Mouse (Mus musculus): ENCODE measurements at regions not wholly inside any gene's neighbourhood (a gene's known extent, or its start where the extent isn't known, plus 50 kb on each side); places are given as distances from the start of the nearest gene placed in this dataset.

DNA sequence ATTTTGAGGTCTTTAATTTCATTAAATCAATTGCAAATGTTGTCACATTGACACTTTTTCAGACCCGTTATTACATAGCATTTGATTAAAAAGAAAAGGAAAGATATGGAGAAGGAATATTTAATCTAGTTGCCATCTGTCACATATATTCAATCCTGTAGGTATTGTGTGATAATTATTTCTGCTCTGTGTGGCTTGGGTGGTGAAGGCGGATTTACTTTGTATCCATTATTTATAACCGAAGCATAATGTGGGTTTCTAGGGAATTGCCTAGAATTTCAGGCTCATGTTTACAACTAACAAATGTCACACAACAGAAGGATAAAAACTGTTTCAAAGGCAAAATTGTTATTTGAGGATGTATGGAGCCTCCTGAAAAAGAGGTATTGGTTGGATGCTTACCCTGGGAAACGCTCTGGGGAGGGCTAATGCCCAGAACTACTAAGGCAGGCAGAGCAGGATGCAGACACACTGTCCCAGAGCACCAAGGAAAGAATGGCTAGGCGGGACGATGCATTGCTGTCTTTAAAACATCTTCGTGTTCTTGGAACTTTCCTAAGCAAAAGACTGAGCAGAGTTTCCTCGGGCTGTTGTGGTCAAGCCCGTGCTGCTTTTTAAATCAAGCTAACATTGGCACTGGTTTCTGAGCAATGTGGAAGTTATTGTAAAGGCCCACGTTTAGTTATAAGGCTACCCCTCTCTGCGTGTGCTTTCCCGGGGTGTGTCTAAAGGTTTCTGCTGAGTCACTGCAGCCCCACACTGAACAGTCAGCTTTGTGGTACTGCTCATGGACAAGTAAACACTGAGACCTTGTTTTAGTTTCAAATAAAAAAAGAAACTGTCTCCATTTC is 105.8 kb upstream of the Sgk1 start:
- DNase-seq (ENCODE audit: low read depth in 2 of 2, low spot score in 2 of 2), result no peak

- no peak for DNase-seq (ENCODE audit: low read depth in 2 of 2, low spot score in 2 of 2)
Observed at GRCm38 (mm10) chr10:21776762-21777080, 105.3 kb upstream of the Sgk1 start.

DNA sequence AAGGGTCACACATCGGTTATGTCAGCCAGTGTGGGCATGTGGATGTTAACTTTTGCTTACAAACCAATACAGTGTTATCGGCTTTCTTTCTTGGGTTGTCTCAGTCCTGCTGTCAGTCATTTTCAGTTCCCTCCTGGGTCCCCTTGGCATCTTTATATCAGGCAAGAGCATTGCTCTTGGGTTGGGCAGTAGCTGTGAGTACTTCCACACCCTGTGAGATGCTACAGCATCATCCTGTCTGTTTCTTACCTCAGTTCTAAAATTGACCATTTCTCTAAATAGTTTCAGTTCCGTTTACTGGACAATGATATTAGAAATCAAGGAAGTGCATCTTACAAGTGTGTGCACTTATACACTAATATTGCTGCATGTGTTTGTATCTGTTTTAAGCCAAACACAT is 104.9 kb upstream of the Sgk1 start:
- DNase-seq (ENCODE audit: low read depth in 2 of 2, low spot score in 2 of 2), result no peak

GRCm38 (mm10) chr10:21783478-21783877 is 98.5 kb upstream of the Sgk1 start:
- DNase-seq (ENCODE audit: low read depth in 2 of 2, low spot score in 2 of 2), result no peak

GRCm38 (mm10) chr10:21785110-21785509 is 96.9 kb upstream of the Sgk1 start:
- DNase-seq (ENCODE audit: low read depth in 2 of 2, low spot score in 2 of 2), result no peak

GRCm38 (mm10) chr10:21785785-21786184 is 96.2 kb upstream of the Sgk1 start:
- DNase-seq (ENCODE audit: low read depth in 2 of 2, low spot score in 2 of 2), result no peak

- DNase-seq (ENCODE audit: low read depth in 2 of 2, low spot score in 2 of 2), result no peak
Observed at GRCm38 (mm10) chr10:21789847-21790530, 92.0 kb upstream of the Sgk1 start.

DNA sequence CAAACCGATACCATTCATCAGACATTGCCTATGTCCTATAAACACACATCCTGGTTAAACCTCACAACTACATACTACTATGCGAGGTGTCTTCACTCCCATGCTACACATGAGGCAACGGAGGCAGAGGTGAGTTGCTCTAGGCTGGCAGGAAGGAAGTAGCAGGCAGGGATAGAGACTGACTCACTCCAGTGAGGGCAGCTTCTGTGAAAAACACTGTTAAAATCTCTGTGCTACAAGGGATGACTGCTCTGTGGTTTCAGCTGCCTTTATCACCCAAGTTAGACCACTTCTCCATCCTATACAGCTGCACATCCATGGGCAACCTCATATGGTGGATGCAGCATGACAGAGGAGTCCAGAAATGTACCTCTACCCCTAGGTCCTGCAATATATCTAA is 91.0 kb upstream of the Sgk1 start:
- no peak for DNase-seq (ENCODE audit: low read depth in 2 of 2, low spot score in 2 of 2)

DNA sequence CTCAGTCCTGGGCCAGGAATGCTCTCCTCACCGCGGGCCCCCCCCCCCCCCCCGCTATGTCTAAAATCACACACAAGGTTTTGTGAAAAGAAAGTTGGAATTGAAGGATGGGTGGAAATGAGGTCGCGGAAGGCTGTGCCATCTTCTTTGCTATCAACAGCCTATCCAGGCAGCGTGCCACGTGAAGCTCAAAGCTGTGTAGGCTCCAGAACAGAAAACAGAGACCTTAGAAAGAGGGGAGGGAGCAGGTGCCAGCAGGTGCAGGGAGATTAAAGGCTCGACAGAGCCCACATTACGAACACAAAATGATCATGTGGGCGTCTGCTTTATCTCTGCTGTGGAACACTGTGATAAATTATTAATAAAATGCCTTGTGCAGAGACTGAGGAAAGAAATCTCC is 89.6 kb upstream of the Sgk1 start:
- DNase-seq (ENCODE audit: low read depth in 2 of 2, low spot score in 2 of 2), result no peak

- DNase-seq (ENCODE audit: low read depth in 2 of 2, low spot score in 2 of 2), result no peak
Observed at GRCm38 (mm10) chr10:21793641-21794040, 88.3 kb upstream of the Sgk1 start.

GRCm38 (mm10) chr10:21796386-21796785 is 85.6 kb upstream of the Sgk1 start:
- DNase-seq (ENCODE audit: low read depth in 2 of 2, low spot score in 2 of 2), result no peak

- no peak for DNase-seq (ENCODE audit: low read depth in 2 of 2, low spot score in 2 of 2)
Observed at GRCm38 (mm10) chr10:21798103-21798502, 83.9 kb upstream of the Sgk1 start.

GRCm38 (mm10) chr10:21801556-21801955 is 80.4 kb upstream of the Sgk1 start:
- no peak for DNase-seq (ENCODE audit: low read depth in 2 of 2, low spot score in 2 of 2)

- DNase-seq (ENCODE audit: low read depth in 2 of 2, low spot score in 2 of 2), result no peak
Observed at GRCm38 (mm10) chr10:21803184-21803583, 78.8 kb upstream of the Sgk1 start.

GRCm38 (mm10) chr10:21804761-21805160 is 77.2 kb upstream of the Sgk1 start:
- no peak for DNase-seq (ENCODE audit: low read depth in 2 of 2, low spot score in 2 of 2)

- DNase-seq (ENCODE audit: low read depth in 2 of 2, low spot score in 2 of 2), result no peak
Observed at GRCm38 (mm10) chr10:21805606-21806005, 76.4 kb upstream of the Sgk1 start.

GRCm38 (mm10) chr10:21806716-21807115 is 75.3 kb upstream of the Sgk1 start:
- no peak for DNase-seq (ENCODE audit: low read depth in 2 of 2, low spot score in 2 of 2)

DNA sequence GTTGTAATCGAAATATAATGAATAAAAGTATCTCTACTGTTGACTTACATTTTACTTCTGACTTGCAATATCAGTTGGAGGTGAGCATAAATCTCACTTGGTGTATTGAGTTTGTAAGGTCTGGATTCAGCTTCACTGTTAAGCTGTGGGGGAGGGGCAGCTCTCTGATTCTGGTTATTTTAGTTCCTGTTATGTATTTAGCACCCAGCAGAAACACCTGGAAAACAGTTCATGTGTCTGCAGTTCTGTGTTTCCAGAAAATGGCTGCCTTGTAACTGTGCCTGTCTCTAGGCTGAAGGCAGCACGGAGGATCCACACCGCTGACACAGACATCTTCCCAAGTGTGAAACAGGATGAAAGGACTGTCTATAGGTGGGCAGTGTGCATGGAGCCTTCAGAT is 62.3 kb upstream of the Sgk1 start:
- DNase-seq (ENCODE audit: low read depth in 2 of 2, low spot score in 2 of 2), result no peak

GRCm38 (mm10) chr10:21821421-21821820 is 60.6 kb upstream of the Sgk1 start:
- no peak for DNase-seq (ENCODE audit: low read depth in 2 of 2, low spot score in 2 of 2)

- no peak for DNase-seq (ENCODE audit: low read depth in 2 of 2, low spot score in 2 of 2)
Observed at GRCm38 (mm10) chr10:21824418-21825025, 57.5 kb upstream of the Sgk1 start.

GRCm38 (mm10) chr10:21826793-21827504 is 55.0 kb upstream of the Sgk1 start:
- DNase-seq (ENCODE audit: low read depth in 2 of 2, low spot score in 2 of 2), result no peak

GRCm38 (mm10) chr10:21827505-21827844 is 54.5 kb upstream of the Sgk1 start:
- no peak for DNase-seq (ENCODE audit: low read depth in 2 of 2, low spot score in 2 of 2)

All from CD8-positive naive resting alpha-beta T cell, adult 2 months (primary cell).